Mouse (Mus musculus) embryonic facial prominence, embryonic 12.5 days (tissue): ENCODE measurements around the gene Zbtb7a. TPM values are rescaled to one million over a fixed set of nuclear protein-coding genes. Genes with fewer than 3 reads are reported as not detected.
A peak's percentile ranks its signal among the peaks of the same experiment; 100 is the strongest.
"Not testable (repeated sequence)": the region's sequence is repeated elsewhere in the genome, so short reads cannot be mapped to it uniquely, and the experiment has no call there.

Source experiments
- ATAC-seq: fragments of 200-750 bp; cut with Nextera tagmentation; 2 replicates; pipeline ENCODE4 v1.8.0; 2017; ENCODE audit not compliant: insufficient number of reproducible peaks, insufficient read depth, low FRiP score, low TSS enrichment
- H3K27ac ChIP-seq: fragments of 300-500 bp; sonication (generic); 2 replicates; pipeline ENCODE4 v1.5.1; 2016; ENCODE audit warnings: mild to moderate bottlenecking
- H3K27me3 ChIP-seq: fragments of 300-500 bp; sonication (generic); 2 replicates; pipeline ENCODE4 v1.6.1; 2016; ENCODE audit warnings: mild to moderate bottlenecking, moderate library complexity
- H3K36me3 ChIP-seq: fragments of 300-500 bp; sonication (generic); 2 replicates; pipeline ENCODE4 v1.6.1; 2016; ENCODE audit warnings: mild to moderate bottlenecking
- H3K4me1 ChIP-seq: fragments of 300-500 bp; sonication (generic); 2 replicates; pipeline ENCODE4 v1.6.1; 2016
- H3K4me2 ChIP-seq: fragments of 300-500 bp; sonication (generic); replicated peaks from 2 replicates; pipeline ENCODE4 v1.6.1; 2016; ENCODE audit warnings: mild to moderate bottlenecking, moderate library complexity
- H3K4me3 ChIP-seq: fragments of 300-500 bp; sonication (generic); 2 replicates; pipeline ENCODE4 v1.5.1; 2016; ENCODE audit warnings: mild to moderate bottlenecking
- H3K9ac ChIP-seq: fragments of 300-500 bp; sonication (generic); 2 replicates; pipeline ENCODE4 v1.6.1; 2016; ENCODE audit warnings: mild to moderate bottlenecking, moderate library complexity
- H3K9me3 ChIP-seq: fragments of 300-500 bp; sonication (generic); 2 replicates; pipeline ENCODE4 v1.6.1; 2016; ENCODE audit warnings: mild to moderate bottlenecking, moderate library complexity
- WGBS: fragments of 180-500 bp; shearing (Covaris S2); methylation state at CpG from one replicate; pipeline ENCODE4 v1.1.7; 2016; 5-methylcytosine and 5-hydroxymethylcytosine counted together
- polyA plus RNA-seq: library from polyadenylated mRNA; unstranded; fragments of >200 nt; fragmentation: Nextera tagmentation; extraction: Ambion mirVana; gene quantifications from 2 replicates; pipeline ENCODE4 v1.2.1, GENCODE M21; 2016

Gene Zbtb7a
- polyA plus RNA-seq, 1 experiment from 2014 or later = 21.7 TPM

- Histone ChIP-seq H3K36me3 (peaks cover 85% of the 10 kb centered on the region), H3K4me1 (no peaks in the 10 kb centered on the region), H3K4me3 (no peak overlapping the region), H3K9ac (no peak overlapping the region), H3K4me2 (no peak overlapping the region), H3K27me3 (no peaks in the 10 kb centered on the region), H3K27ac (0 out of 2 replicates have a peak overlapping the region, but pooled peaks have one; percentile 19), H3K9me3 (no peaks in the 10 kb centered on the region)
- WGBS = 93% methylated on average over 12 of the region's 12 CpGs
- ATAC-seq = no peak
Measured at GRCm38 (mm10) chr10:81154313-81154712, 19.3 kb downstream of the Zbtb7a start.

- Histone ChIP-seq H3K4me1 (no peaks in the 10 kb centered on the region), H3K9me3 (no peaks in the 10 kb centered on the region), H3K4me3 (no peak overlapping the region), H3K9ac (no peak overlapping the region), H3K36me3 (peaks cover 83% of the 10 kb centered on the region), H3K27me3 (no peaks in the 10 kb centered on the region), H3K27ac (peak overlapping the region; percentile 19; the same call in 1 of the 2 replicates), H3K4me2 (no peak overlapping the region)
- ATAC-seq = no peak
- 75% methylated on average over 6 of the region's 6 CpGs for WGBS
Measured at GRCm38 (mm10) chr10:81154736-81155135, 19.7 kb downstream of the Zbtb7a start.

GRCm38 (mm10) chr10:81161602-81162317 is 26.7 kb downstream of the Zbtb7a start:
- Histone ChIP-seq H3K27ac (0 out of 2 replicates have a peak overlapping the region, but pooled peaks have one; percentile 36), H3K4me2 (no peak overlapping the region), H3K27me3 (no peaks in the 10 kb centered on the region), H3K4me1 (peaks cover 5% of the 10 kb centered on the region), H3K36me3 (peaks cover 69% of the 10 kb centered on the region), H3K9me3 (no peaks in the 10 kb centered on the region), H3K4me3 (no peak overlapping the region), H3K9ac (no peak overlapping the region)
- 88% methylated on average over 8 of the region's 8 CpGs for WGBS
- no peak for ATAC-seq

- peaks cover 8% of the 10 kb centered on the region for H3K4me1 ChIP-seq
- peaks cover 64% of the 10 kb centered on the region for H3K36me3 ChIP-seq
- WGBS = 58% methylated on average over 2 of the region's 2 CpGs
- H3K4me2 ChIP-seq = no peak overlapping the region
- H3K9me3 ChIP-seq = no peaks in the 10 kb centered on the region
- no peak overlapping the region for H3K9ac ChIP-seq
- H3K4me3 ChIP-seq = no peak overlapping the region
- no peaks in the 10 kb centered on the region for H3K27me3 ChIP-seq
- no peak for ATAC-seq
- no peak overlapping the region for H3K27ac ChIP-seq
Measured at GRCm38 (mm10) chr10:81162318-81162652, 27.3 kb downstream of the Zbtb7a start.

GRCm38 (mm10) chr10:81165118-81165517 is 30.1 kb downstream of the Zbtb7a start:
- H3K9me3 ChIP-seq = no peaks in the 10 kb centered on the region
- no peak overlapping the region for H3K4me3 ChIP-seq
- H3K9ac ChIP-seq = no peak overlapping the region
- 81% methylated on average over 8 of the region's 8 CpGs for WGBS
- no peak for ATAC-seq
- no peak overlapping the region for H3K27ac ChIP-seq
- no peaks in the 10 kb centered on the region for H3K27me3 ChIP-seq
- no peak overlapping the region for H3K4me2 ChIP-seq
- peaks cover 15% of the 10 kb centered on the region for H3K4me1 ChIP-seq
- peaks cover 39% of the 10 kb centered on the region for H3K36me3 ChIP-seq

GRCm38 (mm10) chr10:81167200-81168086 is 32.4 kb downstream of the Zbtb7a start, which contains the start of gene Pias4:
Gene Pias4 (minus strand): TSS chr10:81167923.
- no peaks in the 10 kb centered on the region for H3K27me3 ChIP-seq
- ATAC-seq = peak; percentile 70
- peaks cover 16% of the 10 kb centered on the region for H3K36me3 ChIP-seq
- H3K27ac ChIP-seq = peak within 1 kb of the TSS; percentile 84
- H3K9ac ChIP-seq = peak within 1 kb of the TSS; percentile 88
- H3K4me2 ChIP-seq = peak within 1 kb of the TSS; percentile 90
- no peaks in the 10 kb centered on the region for H3K9me3 ChIP-seq
- WGBS = under 1% methylated on average over 64 of the region's 64 CpGs
- H3K4me3 ChIP-seq = peak within 1 kb of the TSS; percentile 99
- H3K4me1 ChIP-seq = peaks cover 15% of the 10 kb centered on the region

- peaks cover 15% of the 10 kb centered on the region for H3K4me1 ChIP-seq
- H3K27ac ChIP-seq = peak overlapping the region; percentile 84
- H3K36me3 ChIP-seq = peaks cover 12% of the 10 kb centered on the region
- peak overlapping the region; percentile 90 for H3K4me2 ChIP-seq
- peak overlapping the region; percentile 99 for H3K4me3 ChIP-seq
- WGBS = 7% methylated on average over 5 of the region's 5 CpGs
- peak overlapping the region; percentile 55; the same call in 1 of the 2 replicates for H3K9ac ChIP-seq
- H3K27me3 ChIP-seq = no peaks in the 10 kb centered on the region
- H3K9me3 ChIP-seq = no peaks in the 10 kb centered on the region
- peak; percentile 45 for ATAC-seq
Measured at GRCm38 (mm10) chr10:81168087-81168431, 33.0 kb downstream of the Zbtb7a start.

GRCm38 (mm10) chr10:81168521-81169244 is 33.7 kb downstream of the Zbtb7a start:
- Histone ChIP-seq H3K27ac (peak overlapping the region; percentile 84), H3K4me3 (peak overlapping the region; percentile 99), H3K4me1 (peaks cover 21% of the 10 kb centered on the region), H3K4me2 (peak overlapping the region; percentile 90), H3K9ac (peak overlapping the region; percentile 55), H3K27me3 (no peaks in the 10 kb centered on the region), H3K9me3 (no peaks in the 10 kb centered on the region), H3K36me3 (peaks cover 7% of the 10 kb centered on the region)
- peak; percentile 54 for ATAC-seq
- WGBS = 2% methylated on average over 29 of the region's 29 CpGs

GRCm38 (mm10) chr10:81169411-81169900 is 34.4 kb downstream of the Zbtb7a start:
- not testable (repeated sequence) for ATAC-seq, H3K36me3 ChIP-seq, H3K27ac ChIP-seq, H3K27me3 ChIP-seq, H3K9ac ChIP-seq, H3K4me3 ChIP-seq, H3K9me3 ChIP-seq
- WGBS = 43% methylated on average over 11 of the region's 14 CpGs
- Histone ChIP-seq H3K4me1 (peaks cover 25% of the 10 kb centered on the region), H3K4me2 (peak overlapping the region; percentile 90)

GRCm38 (mm10) chr10:81173132-81173531 is 38.1 kb downstream of the Zbtb7a start:
- H3K36me3 ChIP-seq = peaks cover 7% of the 10 kb centered on the region
- peak overlapping the region; percentile 43 for H3K4me2 ChIP-seq
- no peak for ATAC-seq
- H3K27ac ChIP-seq = peak overlapping the region; percentile 80
- H3K9ac ChIP-seq = peak overlapping the region; percentile 33
- peak overlapping the region; percentile 17; the same call in 1 of the 2 replicates for H3K4me3 ChIP-seq
- WGBS = 6% methylated on average over 21 of the region's 21 CpGs
- H3K9me3 ChIP-seq = no peaks in the 10 kb centered on the region
- H3K27me3 ChIP-seq = no peaks in the 10 kb centered on the region
- peaks cover 26% of the 10 kb centered on the region for H3K4me1 ChIP-seq
